Mouse (Mus musculus) inflammation-experienced regulatory T-cells, adult 16 weeks (primary cell): ENCODE results near the gene Casp1. TPM values are rescaled to one million over a fixed set of nuclear protein-coding genes. Genes with fewer than 3 reads are reported as not detected.

ENCODE experiments used
- polyA plus RNA-seq: library from polyadenylated mRNA; unstranded; fragments of 100-300 nt; shearing (Covaris generic); gene quantifications from one replicate; pipeline ENCODE4 v1.2.1, GENCODE M21; 2017

Casp1 gene
- 95.7 TPM for polyA plus RNA-seq

DNA sequence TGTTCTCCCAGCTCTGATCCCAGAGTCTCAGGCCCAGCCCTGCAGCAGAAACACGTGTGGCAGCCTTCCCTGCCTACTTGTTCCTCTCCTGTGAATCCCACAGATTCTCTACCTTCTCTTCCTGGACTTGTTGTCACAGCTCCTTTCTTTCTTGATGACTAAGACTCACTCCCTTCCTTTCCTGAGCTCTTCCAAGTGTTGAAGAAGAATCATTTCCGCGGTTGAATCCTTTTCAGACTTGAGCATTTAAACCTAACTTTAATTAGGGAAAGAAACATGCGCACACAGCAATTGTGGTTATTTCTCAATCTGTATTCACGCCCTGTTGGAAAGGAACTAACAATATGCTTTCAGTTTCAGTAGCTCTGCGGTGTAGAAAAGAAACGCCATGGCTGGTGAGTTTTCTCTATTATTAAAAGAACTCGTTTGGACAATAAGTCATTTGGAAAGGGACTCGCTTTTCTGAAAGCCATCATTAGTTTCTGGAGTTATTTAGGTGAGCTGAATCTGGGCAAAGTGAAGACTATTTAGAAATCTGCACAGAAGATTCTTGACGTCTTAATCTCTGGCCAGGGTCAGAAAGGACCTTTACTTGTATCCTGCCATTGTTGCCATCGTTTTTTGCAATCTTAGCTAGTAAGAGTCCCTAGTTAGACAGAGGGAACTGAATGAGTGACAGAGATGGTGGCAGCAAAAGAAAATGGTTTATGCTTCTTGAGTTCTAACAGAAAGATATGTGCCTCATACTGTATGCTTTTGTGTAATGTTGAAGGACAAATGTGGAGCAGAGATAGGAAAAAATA is at the start of gene Casp1:
Gene Casp1, plus strand, starts transcription at position 189 of the 803 bp plus-strand sequence.

DNA sequence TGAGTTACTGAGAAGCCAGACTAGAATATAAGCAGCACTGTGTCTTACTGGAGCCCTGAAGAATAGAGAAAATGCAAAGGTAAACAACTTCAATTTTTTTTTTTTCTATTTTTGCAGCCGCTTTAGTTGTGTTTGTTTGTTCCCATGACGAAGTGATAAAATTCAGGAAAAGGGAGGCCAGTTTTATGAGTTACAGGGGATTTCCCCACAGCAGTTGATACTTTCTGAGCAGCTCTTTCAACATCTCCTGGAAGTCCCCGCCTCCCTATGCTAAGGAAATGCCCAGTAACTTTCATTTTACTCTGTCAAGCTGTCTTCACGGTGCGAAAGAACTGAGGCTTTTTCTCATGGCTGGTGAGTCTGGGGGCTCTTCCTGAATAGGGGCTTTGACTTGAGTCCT is 10.2 kb downstream of the Casp1 start, which contains the start of gene Casp4:
Gene Casp4, plus strand, starts transcription at position 268 of the 400 bp plus-strand sequence.

GRCm38 (mm10) chr9:5345291-5345898 is 47.1 kb downstream of the Casp1 start, which contains the start of gene Casp12:
Casp12 (plus strand) TSS chr9:5345430.

Other genes with a start within 250 kb of the Casp1 start
- gene Casp4, start 10.3 kb downstream of the Casp1 start, polyA plus RNA-seq: 81.1 TPM
- gene Casp12, start 46.9 kb downstream of the Casp1 start, polyA plus RNA-seq: not detected